Mouse (Mus musculus): ENCODE data around the gene Glyr1.

Glyr1 gene

DNA sequence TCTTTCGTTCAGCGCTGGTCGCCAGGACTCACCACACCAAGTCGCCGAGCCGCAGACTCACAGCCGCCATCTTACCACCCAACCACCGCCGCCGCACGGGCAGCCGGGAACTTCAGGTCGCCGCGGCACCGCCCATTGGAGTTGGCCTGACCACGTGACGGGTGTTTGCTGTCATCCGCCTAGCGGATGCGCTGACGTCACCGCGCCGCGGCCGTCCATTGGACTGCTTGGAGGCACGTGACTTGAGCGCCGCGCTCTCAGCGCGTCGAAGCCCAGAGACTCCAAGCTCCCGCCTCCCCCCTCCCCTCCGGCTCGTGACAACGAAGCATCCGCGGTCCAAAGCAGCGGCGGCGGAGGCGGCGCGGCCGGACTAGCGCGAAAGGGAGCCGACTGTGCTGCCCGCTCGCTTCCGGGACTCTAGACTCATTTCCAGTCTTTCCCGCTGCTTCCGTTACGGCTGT, at the start of gene Glyr1, which contains the start of gene Ubn1:
Gene Glyr1, minus strand, starts transcription at position 90 of the 461 bp plus-strand sequence.
Gene Ubn1, plus strand, starts transcription at position 284 of the 461 bp plus-strand sequence.
- peak; percentile 99 for DNase-seq (ENCODE audit: low spot score)

DNA sequence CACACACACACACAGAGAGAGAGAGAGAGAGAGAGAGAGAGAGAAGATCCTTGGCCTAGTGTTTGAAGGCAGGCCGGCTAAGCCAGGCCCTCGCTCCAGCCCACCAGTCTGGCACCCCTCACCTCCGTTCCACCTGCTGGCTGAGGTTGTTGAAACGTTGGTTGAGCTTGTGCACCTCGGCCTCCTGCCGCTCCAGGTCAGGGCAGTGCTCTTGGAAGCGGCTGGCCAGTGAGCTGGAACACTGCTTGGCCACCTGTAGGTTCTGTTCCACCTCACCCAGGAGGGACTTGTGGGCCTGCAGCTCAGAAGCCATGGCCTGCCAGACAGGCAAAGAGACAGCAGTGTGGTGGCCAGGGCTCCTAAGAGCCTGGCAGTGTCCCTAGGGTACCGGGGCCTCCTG, 46.8 kb upstream of the Glyr1 start:
- DNase-seq (ENCODE audit: low spot score), result no peak

DNA sequence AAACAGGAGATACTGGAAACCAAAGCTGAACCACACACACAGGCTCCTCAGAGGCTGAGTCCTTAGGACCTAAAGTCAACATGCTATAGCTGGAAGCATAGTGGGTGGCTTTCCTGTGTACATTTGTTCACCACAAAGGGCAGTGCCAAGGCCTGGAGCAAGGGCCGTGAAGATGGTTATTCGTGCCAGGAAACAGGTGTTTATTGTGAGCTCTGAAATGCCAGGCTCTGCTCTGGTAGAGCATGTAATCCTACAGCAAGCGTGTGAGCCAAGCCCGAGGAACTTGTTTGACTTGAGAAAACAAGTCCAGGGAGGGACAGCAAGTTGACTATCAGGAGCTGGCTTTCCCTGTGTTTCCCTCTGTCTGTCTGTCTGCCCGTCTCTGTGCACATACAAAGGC, 43.6 kb upstream of the Glyr1 start:
- DNase-seq (ENCODE audit: low spot score), result no peak

DNA sequence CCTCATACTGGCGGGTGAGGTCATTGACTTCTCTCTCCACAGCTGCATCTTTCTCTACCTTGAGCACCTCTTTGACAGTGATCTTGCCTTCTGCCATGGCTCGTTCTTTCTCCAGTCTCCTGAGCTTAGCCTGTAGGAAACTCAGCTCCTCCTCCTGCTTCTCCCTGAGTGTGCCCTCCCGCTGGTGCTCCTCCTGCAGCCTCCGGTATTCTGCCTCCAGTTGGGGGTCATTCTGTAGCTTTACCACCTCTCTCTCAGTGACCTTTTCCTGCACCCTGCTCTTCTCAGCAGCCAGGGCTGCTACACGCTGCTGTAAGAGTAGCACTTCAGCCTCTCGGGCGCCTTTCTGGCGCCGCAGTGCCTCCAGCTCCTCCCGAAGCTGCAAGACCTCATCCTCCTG, 39.4 kb upstream of the Glyr1 start:
- no peak for DNase-seq (ENCODE audit: low spot score)

DNA sequence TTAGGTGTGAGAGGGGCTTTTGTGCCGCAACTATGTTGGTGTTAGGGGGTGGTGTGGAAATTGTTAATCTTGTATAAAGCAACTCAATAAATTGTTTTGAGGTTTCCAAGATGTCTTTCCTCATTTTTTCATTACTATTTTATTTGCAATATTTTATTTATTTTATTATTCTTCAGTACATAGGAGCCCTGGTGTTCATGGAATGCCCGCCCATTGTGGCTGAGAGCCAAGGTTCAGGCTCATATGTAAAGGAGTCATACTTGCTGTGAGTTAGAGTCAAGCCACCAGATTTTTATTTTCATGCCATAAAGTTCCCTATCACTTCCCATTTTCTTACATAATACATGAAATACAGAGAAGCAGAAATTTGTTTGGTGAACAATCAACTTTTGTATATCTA, 36.5 kb upstream of the Glyr1 start:
- no peak for DNase-seq (ENCODE audit: low spot score)

DNA sequence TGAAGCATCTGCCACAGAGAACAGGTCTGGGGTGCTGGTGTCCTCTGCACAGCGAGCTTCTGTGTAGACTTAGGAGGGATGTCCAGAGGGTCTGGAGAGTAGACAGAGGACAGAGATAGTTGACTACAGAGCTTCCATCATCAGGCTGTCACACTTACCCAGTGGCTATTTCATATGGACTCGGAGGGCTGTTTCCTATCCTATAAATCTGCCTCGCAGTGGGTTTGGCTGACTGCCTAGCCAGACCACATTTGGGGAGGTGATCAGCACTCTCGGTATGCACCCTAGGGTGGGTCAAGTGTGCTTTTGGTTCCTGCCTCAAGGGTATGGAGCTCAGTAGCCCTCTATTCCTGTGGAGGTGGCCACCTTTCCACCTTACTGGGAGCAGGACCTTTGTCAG, 35.5 kb upstream of the Glyr1 start:
- DNase-seq (ENCODE audit: low spot score), result no peak

DNA sequence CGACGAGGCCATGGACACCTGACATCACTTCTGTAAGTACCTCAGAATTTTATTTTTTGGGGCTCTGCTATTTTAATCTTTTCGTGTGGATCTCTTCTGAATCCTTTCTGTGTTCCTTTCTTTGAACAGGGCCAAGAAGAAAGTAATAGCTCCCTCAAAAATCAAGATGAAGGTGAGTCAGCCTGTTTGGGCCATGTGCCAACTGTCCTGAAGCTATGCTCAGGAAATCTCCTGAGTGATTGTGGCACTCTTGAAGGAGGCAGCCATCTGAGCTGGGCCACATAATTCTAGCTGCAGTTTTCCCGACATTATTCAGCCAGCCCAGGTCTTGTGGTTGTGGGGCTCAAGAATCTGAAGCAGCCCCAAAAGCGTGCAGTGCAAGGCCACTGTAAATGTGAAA, 24.7 kb upstream of the Glyr1 start:
- no peak for DNase-seq (ENCODE audit: low spot score)

DNA sequence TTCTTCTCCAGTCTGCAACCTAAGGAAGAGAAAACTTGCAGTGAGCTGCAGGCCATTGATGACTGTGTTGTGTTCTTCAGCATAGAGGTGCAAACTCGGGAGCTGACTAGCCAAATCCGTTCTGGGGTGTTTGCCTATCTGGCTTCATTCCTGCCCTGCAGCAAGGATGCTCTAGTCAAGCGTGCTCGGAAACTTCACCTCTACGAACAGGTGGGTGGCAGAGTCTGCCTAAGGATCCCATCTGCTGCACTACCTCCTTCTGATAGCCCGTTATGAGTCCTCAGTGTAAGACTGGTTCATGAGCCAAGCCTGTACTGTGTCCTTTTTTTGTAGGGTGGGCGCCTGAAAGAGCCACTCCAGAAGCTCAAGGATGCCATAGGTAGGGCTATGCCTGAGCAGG, 22.3 kb upstream of the Glyr1 start:
- DNase-seq (ENCODE audit: low spot score), result no peak

DNA sequence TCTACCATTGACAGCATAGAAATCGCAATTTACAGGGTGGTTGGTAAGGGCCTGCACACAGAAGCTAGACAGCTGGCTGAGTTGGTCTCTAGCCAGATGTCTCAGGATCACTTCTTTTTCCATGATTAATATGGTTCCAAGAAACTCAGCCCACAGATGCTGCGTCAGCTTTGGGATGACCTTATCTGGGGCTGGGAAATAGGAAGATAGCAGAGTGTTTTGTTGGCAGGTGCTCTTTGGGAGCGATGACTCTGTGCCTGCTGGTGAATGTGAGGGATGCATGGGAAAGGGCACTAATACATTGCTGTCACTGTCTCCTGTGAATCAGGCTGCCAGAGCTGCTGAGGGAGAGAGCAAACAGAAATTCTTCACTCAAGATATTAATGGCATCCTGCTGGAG, 20.7 kb upstream of the Glyr1 start:
- no peak for DNase-seq (ENCODE audit: low spot score)

DNA sequence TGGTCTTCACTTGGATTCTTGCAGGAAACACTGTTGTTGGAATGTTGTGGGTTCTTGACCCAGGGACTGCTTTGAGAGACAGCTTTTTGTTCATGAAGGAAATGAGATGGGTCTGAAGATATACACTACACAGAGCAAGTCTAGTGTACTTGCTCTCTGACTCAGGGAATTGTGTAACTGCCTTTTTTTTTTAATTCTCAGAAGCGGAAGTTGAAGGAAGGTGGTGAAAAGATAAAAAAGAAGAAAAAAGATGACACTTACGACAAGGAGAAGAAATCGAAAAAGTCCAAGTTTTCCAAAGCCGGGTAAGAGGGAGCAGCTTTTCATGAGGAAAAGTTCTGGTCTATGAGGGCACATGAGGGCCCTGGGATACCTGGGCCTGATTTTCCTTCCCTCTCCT, 13.8 kb upstream of the Glyr1 start:
- DNase-seq (ENCODE audit: low spot score), result no peak

DNA sequence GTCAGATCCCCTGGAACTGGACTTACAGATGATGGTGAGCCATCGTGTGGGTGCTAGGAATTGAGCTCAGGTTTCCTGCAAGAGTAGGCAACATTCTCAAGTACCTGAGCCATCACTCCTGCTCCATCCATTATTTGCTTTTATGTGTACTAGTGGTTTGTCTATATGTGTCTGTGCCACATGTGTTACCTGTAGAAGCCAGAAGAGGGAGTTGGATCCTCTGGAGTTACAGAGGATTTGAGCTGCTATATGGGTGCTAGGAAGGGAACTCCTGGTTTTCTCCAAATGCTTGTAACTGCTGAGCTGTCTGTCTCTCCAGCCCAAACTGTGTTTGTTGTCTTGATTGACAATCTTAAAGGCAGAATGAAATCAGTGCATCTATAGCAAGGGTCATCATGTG, 8.5 kb upstream of the Glyr1 start:
- DNase-seq (ENCODE audit: low spot score), result no peak

DNA sequence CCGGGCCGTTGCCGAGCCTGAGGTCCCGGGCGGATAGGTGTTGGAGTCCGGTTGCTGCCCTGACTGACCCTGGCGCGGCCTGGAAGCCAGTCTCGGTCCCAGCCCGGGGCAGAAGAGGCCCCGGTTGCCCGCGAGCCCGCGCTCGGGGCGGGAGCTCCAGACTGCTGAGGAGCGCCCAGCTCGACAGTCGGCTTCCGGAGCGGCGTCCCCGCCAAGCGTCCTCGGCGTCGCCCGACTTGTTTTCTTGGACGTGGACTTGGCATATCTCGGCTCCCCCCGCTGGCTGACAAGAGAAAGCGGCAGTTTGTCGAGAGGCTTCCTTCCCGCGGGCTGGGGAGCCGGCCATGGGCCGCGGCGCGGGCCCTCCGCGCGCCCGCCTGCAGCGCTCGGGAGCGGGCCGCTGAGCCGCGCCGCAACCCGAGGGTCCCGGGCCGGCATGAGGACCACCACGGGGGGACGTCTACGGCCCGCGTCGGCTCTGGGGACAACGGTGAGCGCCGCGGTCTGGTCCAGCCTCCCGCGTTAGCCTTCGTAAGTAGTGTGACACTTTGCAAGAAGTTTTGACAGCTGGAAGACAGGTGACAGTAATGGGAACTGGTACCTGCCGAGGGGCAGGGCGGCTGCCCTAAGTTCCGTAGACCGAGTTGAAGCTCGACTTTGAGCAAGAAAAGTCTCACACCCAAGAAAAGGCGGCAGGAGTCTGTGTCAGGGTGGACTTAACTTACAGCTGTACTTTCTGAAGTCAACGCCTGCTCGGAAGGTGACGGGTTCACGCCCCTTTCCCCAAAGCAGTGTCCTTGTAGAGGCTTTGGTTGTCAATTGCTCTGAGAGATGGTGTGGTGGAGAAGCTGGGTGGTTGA, 818 bp upstream of the Glyr1 start:
- DNase-seq (ENCODE audit: low spot score), result peak; percentile 62

DNA sequence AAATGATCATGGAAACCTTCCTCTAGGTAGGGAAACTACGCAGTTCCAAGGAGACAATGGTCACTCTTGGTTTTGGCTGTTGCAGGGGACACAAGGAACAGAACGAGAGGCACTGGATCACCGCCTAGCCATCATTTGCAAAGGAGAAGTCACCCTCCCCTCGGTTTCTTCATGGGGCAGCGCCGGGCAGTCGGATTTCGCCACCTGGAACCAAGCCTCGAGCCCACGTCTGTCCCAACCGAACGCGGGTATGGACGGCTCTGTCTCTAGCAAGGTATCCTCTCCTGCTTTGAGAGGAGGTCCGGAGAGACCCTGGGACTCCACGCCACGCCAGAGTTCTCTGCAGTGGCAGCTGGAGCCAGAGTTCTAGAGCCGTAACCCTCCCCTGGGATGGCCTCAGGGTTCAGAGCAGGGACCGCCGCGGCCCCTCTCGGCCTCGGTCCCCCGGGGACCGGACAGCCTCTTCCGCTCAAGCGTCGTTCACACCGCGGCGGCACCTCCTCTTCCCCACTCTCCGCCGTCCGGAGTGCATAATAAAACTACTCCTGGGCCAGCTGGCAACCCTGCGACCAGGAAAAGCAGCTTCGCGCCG, 385 bp downstream of the Glyr1 start:
- no peak for DNase-seq (ENCODE audit: low spot score)

DNA sequence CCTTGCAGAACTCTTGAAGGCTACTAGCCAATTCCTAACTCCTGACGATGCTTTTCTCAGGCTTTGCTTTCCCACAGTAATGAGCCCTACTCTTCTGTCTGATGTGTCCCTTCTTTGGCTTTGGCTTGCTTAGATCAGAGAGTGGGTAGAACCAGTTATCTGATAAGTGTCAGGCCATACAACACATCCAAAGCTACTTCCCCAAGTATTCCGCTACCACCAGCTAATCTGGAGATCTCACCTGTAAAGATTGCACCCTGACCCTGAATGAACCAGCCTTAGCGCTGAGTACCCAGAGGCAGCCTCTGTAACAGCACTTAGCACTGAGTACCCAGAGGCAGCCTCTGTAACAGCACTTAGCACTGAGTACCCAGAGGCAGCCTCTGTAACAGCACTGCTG, 4.3 kb downstream of the Glyr1 start:
- DNase-seq (ENCODE audit: low spot score), result no peak

DNA sequence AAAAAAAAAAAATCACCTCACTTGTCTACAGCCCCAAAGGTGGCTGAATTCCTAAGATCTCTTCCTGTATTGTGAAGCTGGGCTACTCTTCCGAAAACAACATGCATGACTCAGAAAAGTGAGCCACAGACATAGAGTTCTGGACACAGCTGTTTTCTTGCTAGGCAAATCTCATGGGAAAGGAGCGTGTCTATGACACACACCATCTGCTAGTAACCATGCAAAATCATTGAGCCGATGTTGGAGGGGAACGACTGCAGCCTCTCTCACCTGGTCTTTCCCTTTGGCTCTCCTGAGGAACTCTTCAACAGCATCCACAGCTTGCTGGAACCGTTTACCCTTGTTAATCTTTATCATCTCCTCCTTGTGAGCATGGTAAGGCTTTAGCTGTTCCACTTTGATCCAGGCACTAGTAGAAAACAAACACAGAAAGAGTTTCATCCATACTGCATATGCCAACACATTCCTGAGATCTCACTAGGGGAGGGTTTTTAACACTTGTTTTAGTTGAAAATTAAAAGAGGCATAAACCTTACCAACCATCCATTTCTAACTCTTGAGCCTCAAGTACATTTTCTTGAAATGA, 12.9 kb downstream of the Glyr1 start:
- DNase-seq (ENCODE audit: low spot score), result no peak

DNA sequence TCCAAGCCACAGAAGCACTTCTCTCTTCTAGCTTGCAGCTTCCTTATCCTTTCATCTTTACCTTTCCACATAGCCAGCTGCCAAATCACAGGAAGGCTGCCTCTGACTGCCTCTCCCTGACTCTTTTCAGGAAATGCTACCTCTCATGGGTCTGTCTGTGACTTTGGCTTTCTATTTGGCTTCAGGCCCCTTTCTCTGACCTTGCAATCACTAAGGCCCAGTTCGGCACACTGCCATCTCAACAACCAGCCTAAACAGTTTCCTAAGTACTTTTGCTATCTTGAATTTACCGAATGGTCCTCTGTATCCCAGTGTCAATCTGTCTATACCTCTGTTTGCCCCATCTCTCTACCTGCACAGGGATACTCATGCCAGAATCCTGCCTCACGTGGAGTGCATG, 14.1 kb downstream of the Glyr1 start:
- no peak for DNase-seq (ENCODE audit: low spot score)

DNA sequence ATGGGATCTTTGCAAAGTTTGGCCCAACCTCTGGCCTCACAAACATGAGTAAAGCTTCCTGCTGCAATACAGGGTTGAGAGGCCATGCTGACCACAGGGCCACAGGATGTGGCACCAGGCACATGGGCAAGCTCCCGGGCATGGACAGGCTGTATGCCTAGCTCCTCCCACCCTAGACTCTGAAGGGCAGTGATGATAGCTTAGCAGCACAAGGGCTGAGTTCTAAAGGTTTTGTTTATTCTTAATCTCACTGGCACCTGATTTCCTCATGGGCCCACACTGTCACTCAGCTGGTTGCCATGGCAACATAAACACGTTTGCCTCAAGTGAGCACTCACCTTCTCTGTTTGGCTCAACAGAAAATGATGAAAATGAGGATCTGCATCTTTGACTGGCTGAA, 19.8 kb downstream of the Glyr1 start:
- no peak for DNase-seq (ENCODE audit: low spot score)

DNA sequence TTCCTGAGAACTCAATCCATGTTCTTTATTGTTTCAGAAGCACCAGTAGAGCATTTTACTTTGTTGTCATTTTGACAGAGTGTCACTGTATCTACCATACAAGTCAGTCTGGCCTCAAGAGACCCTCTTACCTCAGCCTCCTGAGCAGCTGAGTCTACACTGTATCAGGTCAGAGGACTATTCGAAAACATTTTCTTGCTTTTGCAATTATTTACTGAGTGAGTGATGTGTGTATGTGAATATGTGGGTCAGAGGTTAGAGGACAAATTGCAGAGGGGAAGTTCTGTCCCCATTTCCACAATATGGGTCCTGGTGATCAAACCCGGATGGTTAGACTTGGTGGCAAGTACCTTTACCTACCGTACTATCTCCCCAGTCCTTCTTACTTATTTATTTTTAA, 25.6 kb downstream of the Glyr1 start:
- DNase-seq (ENCODE audit: low spot score), result no peak

DNA sequence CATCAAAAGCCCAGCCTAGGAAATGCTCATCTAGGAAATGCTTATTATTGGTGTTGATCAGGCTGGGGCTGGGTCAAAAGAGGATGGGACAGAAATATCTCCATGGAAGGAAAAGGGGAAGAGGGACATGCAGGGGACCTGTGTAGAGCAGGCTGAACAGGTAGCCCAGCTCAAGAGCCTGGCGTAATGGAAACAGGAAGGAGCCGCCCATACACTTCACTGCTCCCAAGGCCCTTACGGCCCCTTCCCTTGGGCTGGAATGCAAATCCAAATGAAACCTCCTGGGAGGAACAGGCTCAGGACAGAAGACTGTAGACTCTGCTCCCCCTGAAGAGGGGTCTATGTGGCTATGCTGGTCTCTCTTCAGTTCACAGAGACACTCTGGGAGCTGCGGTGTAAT, 35.1 kb downstream of the Glyr1 start:
- DNase-seq (ENCODE audit: low spot score), result no peak

DNA sequence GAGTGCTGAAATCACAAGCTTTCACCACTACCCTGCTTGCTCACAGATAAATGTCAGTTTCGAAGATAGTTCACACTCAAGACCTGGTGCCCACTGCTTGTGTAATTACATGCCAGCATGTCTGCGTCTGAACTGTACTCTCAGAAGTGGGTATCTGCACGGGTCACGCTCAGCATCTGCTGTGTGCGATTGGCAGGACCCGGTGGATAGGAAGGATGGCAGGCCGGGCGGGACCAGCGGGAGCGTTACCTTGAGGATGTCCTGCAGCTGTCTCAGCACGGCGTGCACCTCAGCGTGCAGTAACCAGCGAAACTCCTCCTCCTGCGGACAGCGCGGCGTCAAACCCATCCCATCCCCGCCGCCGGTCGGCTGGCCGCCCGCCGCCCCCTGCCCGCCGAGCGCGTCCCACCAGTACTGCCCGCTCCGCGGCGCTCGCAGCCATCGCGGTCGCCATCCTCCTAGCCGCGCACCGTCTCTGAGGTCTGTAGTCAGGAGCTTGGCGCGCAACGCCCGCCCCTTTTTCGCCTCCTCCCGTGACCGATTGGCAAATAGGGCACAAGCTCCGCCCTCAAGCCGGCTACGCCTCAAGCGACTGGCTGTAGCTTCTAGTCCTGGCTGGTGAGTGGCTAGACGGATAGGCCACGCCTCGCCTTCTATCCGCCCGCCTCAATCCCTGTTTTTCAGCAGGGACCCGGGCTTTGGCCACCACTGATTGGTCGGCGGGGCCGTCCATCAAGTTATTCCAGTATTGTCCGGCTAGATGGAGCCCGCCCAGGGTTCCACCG, 36.4 kb downstream of the Glyr1 start, which contains the start of gene Rogdi:
Gene Rogdi, minus strand, starts transcription at position 500 of the 785 bp plus-strand sequence.
- peak; percentile 98 for DNase-seq (ENCODE audit: low spot score)

DNA sequence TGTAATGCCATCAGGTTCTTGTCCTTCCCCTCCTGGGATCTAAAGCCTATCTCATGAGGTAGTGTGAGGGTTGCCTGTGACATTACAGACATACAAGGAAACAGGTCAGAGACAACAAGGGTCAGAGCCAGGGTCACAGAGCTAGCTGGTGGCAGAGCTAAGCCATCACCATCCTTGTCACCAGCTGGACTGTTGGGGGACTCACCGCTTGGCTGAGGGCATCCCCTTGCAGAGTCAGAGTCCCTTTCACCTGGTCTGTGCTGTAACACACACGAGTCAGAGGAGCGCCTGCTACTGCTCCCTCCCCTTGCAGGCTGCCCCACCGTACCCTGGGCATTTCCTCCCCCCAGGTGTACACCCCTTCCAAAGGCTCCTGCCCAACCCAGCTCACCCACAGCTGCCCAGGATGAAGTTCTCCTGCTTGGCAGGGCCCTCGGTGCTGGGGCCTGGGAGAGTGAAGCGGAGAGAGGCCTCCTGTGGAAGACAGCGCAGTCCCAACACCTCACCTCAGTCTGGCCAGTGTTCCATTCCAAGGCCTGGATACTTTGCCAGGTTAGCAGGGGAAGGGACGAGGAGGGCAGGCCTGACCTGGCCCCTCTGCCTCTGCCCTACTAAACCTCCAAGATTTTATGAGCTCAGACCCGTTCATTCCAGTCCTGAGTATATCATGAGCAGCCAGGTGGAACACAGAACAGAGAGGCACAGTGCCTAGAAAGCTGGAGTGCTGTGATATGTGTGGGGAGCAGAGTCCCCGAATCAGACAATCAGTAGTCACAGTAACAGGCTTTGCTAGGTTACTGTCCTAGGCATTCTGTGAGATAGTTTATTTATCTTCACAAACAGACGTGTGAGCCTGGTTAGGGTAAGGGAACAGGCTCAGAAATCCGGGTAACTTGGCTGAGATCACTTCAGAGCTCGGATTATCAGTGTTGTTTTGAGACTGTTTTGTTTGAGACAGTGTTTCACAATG, 37.3 kb downstream of the Glyr1 start:
- peak; percentile 78 for DNase-seq (ENCODE audit: low spot score)

Data from c-Kit-positive CD71-positive TER-119-positive erythroid progenitor cells, embryonic 14.5 days (primary cell).